Mouse (Mus musculus) small intestine, adult 2 months (tissue): ENCODE measurements at regions not wholly inside any gene's neighbourhood (a gene's known extent, or its start where the extent isn't known, plus 50 kb on each side); places are given as distances from the start of the nearest gene placed in this dataset.

Experiments
- CTCF ChIP-seq: fragments of 200-500 bp; IDR thresholded peaks from 2 replicates; pipeline ENCODE4 v1.5.1; 2012; ENCODE audit warnings: low read depth, mild to moderate bottlenecking, control low read depth, inconsistent platforms, low read length, moderate library complexity, mixed read lengths; ENCODE audit not compliant: insufficient replicate concordance, insufficient read length; ENCODE audit errors: extremely low read depth
- POLR2A ChIP-seq: fragments of 200-500 bp; IDR thresholded peaks from 2 replicates; pipeline ENCODE4 v1.6.1; 2012; ENCODE audit warnings: low read depth, mild to moderate bottlenecking, control low read depth, inconsistent platforms, low read length, moderate library complexity

GRCm38 (mm10) chr11:48314500-48314899 lies 325.7 kb upstream of the Sgcd start:
- TF ChIP-seq POLR2A (no peak), CTCF (no peak)
